Mouse (Mus musculus) kidney, adult 8-10 months (tissue): Measurements from ENCODE around the gene Tas2r125.
"Not testable (repeated sequence)": the region's sequence is repeated elsewhere in the genome, so short reads cannot be mapped to it uniquely, and the experiment has no call there.

Experiments used
- DNase-seq, 2 experiments: peaks; one replicate each; pipeline ENCODE4 v3.0.0; 2022

The Tas2r125 gene

DNA sequence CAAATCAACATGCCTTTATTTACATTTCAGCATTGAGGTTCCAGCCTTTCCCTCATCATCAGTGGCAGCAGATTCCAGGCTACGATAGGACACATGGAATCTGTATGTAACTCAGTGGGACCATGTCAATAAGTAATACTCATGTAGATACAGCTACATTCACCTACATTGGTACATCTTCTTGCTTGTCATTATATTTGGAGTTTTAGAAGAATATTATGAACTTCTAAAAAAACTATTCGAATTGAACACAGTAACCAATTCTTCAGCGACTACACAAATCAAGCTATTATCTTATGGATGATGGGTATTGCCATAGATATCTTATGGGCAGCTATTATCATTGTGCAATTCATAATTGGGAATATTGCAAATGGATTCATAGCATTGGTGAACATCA is at the start of gene Tas2r125:
TSS of gene Tas2r125 (plus strand) at position 301 of the 400 bp plus-strand sequence.
- DNase-seq, result no peak

DNA sequence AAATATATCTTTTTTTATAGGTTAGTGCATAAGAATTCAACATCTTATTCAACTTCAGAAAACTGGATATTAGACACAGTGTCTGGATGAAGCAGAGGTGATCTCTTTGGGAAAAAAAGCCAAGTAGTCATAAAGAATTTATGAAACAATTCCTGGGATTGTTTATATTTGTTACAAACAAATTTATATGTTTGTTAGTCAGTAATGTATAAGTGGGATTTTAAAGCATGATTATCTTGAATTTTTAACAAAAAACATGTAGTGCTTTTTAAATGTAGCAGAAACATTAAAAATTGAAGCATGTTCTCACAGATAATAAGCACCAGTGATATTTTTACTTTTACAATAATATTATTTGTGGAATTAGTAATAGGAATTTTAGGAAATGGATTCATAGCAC is 41.7 kb upstream of the Tas2r125 start, which contains the start of gene Tas2r110:
TSS of gene Tas2r110 (plus strand) at position 301 of the 400 bp plus-strand sequence.
- DNase-seq, result no peak

DNA sequence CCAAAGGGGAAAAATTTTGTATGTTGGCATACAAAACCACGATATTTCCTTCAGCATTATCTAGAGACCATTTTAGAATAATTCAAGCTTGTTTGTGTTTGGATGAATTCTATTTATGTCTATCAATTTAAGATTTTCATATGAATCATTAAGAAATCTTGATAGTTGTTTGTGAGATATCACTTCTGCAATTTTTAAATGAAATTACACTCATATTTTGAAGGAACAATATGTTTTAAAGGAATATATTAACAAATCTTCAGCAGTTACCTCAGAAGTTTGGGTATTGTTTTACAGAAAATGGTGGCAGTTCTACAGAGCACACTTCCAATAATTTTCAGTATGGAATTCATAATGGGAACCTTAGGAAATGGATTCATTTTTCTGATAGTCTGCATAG is 16.7 kb upstream of the Tas2r125 start, which contains the start of gene Tas2r113:
TSS of gene Tas2r113 (plus strand) at position 301 of the 400 bp plus-strand sequence.
- no peak for DNase-seq

DNA sequence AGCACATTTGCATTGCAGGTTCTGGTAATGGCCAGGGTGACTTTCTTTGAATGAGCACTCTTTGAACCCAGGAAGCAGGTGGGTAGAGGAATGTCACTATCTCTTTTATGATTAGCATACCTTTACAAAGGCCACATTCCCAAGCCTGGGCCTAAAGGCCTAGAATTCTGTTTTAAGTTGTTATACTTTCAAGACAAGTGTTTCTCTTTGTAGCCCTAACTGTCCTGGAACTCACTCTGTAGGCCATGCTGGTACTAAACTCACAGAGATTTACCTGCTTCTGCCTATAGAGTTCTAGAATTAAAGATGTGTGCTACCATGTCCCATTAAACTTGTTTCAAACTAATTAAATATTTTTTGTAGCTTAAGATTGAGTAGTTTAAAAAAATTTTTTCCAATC is 31.9 kb downstream of the Tas2r125 start:
- not testable (repeated sequence) for DNase-seq

DNA sequence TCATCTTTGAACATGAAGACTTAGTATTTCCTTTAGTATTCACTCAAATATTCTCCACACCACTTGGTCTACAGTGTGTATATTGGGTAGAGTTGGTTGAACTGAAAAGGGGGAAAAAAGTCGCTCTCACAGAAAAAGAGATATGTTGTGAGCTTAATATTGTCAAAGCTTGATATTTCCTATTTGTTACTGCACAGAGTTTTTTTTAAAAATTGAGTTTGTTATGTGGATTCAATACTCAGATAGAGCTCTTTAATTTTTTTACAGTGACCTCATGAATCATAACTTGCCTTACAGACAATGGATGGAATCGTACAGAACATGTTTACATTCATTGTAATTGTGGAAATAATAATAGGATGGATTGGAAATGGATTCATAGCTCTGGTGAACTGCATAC is 41.4 kb downstream of the Tas2r125 start, which contains the start of gene Tas2r129:
TSS of gene Tas2r129 (plus strand) at position 301 of the 400 bp plus-strand sequence.
- DNase-seq, result no peak

DNA sequence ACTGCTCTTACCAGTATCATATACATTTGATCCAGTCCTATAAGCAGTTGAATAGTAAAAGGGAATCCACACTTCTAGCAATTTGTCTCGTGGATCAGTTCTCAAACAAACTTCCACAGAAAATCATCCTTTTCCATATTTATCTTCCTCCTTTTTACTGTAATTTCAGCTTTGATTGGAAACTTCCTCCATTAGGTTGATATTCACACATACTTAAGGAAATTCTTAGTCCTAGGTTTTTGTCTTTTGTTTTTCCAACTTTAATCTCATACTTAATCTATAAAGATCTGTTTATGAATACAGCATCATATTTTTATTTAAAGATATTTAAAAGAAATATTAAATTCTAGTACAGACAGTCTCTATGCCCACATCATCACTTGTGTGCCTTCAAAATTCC is 48.4 kb downstream of the Tas2r125 start, which contains the start of gene Tas2r131:
TSS of gene Tas2r131 (minus strand) at position 101 of the 400 bp plus-strand sequence.
- DNase-seq, result no peak
